Mouse (Mus musculus): ENCODE results near the gene Gpcpd1.
"Not testable (repeated sequence)": the region's sequence is repeated elsewhere in the genome, so short reads cannot be mapped to it uniquely, and the experiment has no call there.

Gene Gpcpd1

GRCm38 (mm10) chr2:132587240-132587779, at the start of gene Gpcpd1:
TSS of gene Gpcpd1 (minus strand) at chr2:132587729.
- DNase-seq (ENCODE audit: low read depth, low spot score): no peak

- no peak for DNase-seq (ENCODE audit: low read depth, low spot score)
These were observed 49.0 kb upstream of the Gpcpd1 start for GRCm38 (mm10) chr2:132636534-132636933.

GRCm38 (mm10) chr2:132628626-132629025, 41.1 kb upstream of the Gpcpd1 start:
- no peak for DNase-seq (ENCODE audit: low read depth, low spot score)

DNA sequence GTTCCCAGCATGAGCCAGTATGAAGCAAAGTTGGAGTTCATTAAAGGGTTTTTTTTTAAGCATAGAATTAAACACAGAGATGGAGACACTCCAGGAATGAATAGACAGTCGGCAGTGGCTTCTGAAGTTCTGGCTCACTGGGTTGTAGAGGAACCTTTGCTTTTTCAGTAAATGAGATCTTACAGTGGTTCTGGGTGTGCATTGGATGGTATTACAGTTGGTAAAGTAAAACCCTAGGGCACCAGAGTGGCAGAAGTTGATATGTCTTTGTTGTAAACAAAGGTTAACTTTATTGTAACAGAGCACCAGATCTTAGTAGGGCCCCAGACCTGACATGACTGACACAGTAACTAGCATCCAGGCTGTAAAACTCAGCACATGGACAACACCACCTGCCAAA, 35.6 kb upstream of the Gpcpd1 start:
- no peak for DNase-seq (ENCODE audit: low read depth, low spot score)

DNA sequence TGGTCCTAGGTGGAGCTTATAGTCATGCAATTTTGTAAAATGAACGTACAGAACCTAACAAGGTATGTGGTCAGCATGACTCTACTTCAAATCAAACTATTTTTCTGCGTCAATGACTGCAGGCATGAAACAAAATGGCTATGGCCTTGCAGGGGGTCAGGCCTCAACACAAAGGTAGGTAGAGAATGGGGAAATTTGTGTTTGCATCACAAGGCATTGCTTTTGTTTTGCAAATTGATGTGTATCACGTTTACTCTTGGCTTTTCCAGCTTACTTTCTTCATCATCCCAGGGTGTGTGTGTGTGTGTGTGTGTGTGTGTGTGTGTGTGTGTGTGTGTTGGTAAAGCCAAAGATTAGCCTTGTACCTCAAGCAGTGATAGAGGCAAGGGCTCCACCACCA, 30.2 kb upstream of the Gpcpd1 start:
- no peak for DNase-seq (ENCODE audit: low read depth, low spot score)

- DNase-seq (ENCODE audit: low read depth, low spot score): peak; percentile 77
These were observed 26.2 kb upstream of the Gpcpd1 start for GRCm38 (mm10) chr2:132613581-132614188.

DNA sequence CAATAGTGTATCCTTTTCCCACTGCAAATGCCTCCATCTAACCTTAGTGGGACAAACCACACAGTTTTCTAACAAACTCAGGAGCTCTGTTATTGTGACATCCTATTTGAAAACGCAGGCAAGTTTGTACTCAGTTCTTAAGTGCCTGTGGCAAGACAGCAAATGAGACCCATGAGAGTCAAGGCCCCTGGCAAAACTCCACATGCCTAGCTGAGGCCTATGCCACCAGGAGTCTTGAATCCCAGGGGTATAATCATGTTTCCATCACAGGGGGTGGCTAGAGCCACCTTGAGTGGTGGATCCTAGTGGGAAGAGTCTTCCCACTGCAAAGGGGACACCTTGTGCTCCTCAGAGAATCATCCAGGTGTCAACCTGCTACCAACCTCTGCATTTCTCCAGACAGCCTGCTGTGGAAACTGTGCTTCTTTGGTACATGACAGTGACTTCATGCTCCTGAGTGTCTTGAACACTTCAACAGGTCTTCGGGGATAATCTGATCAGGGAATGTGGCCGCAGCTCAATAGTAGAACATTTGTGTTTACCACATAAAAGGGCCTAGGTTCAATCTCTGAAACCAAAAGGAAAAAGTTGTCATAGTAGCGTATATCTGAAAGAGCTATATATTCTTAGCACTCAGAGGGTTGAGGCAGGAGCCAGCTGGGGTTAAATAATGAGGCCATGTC, 24.2 kb upstream of the Gpcpd1 start:
- DNase-seq (ENCODE audit: low read depth, low spot score): no peak

- peak; percentile 92 for DNase-seq (ENCODE audit: low read depth, low spot score)
These were observed 19.9 kb upstream of the Gpcpd1 start for GRCm38 (mm10) chr2:132607141-132608093.

GRCm38 (mm10) chr2:132605795-132606563, 18.4 kb upstream of the Gpcpd1 start:
- no peak for DNase-seq (ENCODE audit: low read depth, low spot score)

DNA sequence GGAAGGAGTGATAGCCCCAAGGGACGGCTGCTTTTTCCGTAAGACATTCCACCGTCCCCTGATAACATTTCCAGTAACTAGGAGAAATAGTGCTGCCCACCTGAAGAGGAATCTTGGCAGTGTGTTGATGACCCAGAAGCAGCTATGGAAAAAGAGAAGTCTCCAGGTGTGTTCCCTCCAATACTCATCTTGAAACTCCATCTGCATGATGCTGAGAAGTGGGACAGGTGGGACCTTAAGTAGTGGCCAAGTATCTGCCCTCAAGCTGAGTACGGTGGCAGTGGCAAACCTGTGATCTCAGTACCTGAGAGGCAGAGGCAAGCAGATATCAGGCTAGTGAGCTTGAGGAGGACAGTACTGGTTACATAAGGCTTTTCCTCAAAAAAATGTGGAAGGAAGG, 17.4 kb upstream of the Gpcpd1 start:
- no peak for DNase-seq (ENCODE audit: low read depth, low spot score)

DNA sequence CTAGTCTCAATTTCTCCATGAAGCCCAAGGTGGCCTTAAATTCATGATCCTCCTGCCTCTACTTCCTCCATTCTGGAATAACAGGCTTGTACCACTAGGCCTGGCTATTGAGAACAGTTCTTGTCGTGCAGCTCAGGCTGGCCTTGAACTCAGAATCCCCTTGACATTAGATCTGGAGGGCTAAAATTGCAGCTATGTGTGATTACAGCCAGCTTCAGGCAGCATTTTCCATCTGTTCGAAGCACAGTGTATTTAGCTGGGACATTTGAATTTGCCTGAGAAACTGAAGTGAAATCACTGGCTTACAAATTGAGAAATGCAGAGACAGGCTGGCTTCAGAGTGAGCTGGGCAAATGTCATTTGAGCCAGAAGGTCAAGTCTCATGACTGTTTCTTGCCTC, 16.2 kb upstream of the Gpcpd1 start:
- no peak for DNase-seq (ENCODE audit: low read depth, low spot score)

GRCm38 (mm10) chr2:132601777-132602176, 14.2 kb upstream of the Gpcpd1 start:
- DNase-seq (ENCODE audit: low read depth, low spot score): no peak

DNA sequence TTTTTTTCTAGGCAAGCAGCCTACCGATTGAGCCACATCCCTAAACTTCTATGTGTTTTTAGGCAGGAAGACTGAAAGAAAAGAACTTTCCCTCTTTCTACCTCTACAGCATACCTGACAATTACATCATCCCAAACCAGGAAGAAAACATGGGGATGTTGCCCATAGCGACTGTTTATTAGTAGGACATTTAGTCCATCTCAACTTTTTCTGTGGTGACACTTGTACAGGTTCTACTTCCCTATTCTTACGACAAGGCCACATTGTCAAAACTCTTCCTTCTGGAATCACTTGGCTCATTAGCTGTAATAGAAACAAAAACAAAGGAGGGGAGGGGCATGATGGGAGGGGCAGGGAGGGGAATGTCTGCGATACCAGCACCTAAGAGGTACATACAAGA, 12.6 kb upstream of the Gpcpd1 start:
- DNase-seq (ENCODE audit: low read depth, low spot score): no peak

GRCm38 (mm10) chr2:132599127-132599526, 11.6 kb upstream of the Gpcpd1 start:
- DNase-seq (ENCODE audit: low read depth, low spot score): peak; percentile 48

DNA sequence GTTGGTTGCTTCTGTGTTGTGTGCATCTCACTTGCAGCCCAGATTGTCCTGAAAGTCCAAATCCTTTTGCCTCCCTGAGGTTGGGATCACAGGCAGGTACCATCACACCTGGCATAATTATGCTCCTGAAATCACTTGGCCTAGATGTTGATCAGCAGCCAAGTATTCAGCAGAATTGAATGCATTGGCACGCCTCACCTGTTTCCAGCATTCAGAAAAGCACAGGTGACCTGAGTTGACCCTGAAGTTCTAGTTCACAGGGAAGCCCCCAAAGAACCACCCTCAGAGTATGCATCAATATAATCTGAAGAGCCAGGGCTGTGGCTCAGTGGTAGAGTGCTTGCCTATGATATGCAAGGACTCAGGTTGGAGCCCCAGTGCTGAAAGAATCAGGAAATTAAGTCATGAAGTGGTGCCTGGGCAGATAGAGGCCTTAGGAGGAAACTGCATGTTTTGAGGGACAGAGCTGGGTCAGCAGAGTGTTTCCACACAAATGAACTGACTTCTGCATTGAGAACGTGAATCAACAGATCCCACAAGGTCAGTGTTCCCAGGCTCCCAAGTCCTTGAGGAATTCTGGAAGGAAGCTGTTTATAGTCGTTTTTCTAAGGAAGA, 10.4 kb upstream of the Gpcpd1 start:
- no peak for DNase-seq (ENCODE audit: low read depth, low spot score)

DNA sequence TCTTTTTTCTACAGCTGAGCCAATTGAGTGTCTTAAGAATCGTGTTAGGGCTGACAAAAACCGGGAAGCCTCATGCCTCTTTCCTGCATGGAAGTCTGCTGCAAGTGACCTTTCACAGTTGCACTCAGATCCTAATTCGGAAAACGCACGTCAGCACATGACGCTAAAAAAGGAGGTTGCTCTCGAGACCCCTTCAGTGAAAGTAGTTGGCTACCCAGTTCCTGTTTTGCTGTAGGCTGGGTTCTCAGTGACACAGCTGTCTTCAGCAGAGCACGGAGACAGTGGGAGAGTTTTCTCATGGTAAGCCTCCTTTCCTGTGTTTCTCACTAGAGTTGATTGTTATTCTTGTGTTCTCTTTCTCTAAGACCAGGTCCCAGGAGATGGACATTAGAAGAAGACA, 9.7 kb upstream of the Gpcpd1 start:
- no peak for DNase-seq (ENCODE audit: low read depth, low spot score)

- DNase-seq (ENCODE audit: low read depth, low spot score): no peak
These were observed 8.2 kb upstream of the Gpcpd1 start for GRCm38 (mm10) chr2:132595601-132596235.

DNA sequence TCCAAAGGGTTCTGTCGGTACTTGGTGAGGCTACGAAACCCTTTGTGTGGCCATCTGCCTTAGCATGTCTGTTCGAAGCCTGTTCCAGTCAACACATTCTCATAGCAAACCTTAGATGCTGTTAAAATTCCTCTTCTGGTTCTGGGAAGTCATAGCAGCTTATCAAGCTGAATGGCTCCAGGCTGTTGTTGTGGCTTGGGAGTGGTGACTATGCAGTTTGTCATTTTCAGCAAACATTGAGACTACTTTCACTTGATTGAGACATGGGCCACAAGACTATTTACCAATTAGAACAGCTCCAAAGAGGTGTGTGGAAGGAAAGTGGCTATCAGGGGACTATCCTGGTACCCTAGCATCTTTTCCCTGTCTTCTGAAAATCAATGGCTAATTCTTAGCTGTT, 4.6 kb upstream of the Gpcpd1 start:
- DNase-seq (ENCODE audit: low read depth, low spot score): no peak

DNA sequence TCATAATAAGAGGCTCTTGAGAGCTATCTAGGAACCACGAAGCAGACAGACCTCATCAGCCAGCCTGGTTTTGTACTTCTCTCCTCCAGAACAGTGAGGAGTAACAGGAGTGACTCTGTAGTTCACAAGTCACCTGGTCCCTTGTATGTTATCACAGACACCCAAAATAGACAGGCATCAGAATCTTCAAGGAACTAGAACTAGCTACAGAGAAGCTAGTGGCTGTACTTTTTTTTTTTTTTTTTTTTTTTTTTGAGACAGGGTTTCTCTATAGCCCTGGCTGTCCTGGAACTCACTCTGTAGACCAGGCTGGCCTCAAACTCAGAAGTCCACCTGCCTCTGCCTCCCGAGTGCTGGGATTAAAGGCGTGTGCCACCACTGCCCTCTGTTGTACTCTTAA, 4.0 kb upstream of the Gpcpd1 start:
- DNase-seq (ENCODE audit: low read depth, low spot score): not testable (repeated sequence)

- no peak for DNase-seq (ENCODE audit: low read depth, low spot score)
These were observed 2.5 kb upstream of the Gpcpd1 start for GRCm38 (mm10) chr2:132589906-132590538.

All from brain, adult 2 months (tissue).